Comparison of ENCODE assay signal across 27 mouse cellular contexts in the genomic region with DNA sequence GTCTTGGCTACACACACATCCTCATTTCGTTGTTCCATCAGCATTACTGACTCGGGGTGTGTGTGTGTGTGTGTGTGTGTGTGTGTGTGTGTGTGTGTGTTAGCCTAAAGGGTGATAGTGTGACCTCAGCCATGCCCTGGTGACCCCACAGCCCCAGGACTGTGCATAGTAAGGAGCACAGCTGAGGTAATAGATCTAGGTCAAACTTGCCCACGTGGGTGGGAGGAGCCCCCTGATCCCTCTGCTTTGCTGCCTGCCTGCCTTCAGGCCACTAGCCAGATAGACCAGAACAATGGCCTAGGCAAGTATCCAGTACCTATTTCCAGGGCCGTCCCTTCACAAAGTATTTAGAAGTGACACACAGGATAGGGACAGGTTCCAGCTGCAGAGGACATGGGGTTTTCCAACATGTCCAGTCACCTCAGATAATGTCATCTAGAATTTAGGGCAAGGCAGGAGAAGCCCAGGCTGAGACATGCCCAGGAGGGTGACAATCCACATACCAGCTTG.
DNase-seq lines count a peak whose midpoint lies in the region; TF ChIP-seq lines count a peak whose summit lies in the region.
"Had no signal": no experiment of that assay in that cellular context is flagged by ENCODE, and none has a peak within 500 bp of the region (broad histone marks: within the 10 kb centered on the region; RNA-seq: fewer than 3 reads in every experiment).

No protein-coding gene starts in this region.

- TF ChIP-seq EP300 in heart, adult 2 months (IDR thresholded peaks at IDR 0.05; ENCODE audit: insufficient read depth, low read depth, low read length), result 0 out of 2 replicates have a peak, but pooled peaks have one; percentile 20

- intact Hi-C loops in heart, adult 2 months (cut with DNase I), result loop anchor here (10.0 kb wide), 1 partner anchor 128 kb away; no protein-coding TSS in a partner anchor
- intact Hi-C loops in heart, postnatal 10 days (cut with DNase I), result no loop called here

- H3K79me2 ChIP-seq in heart, adult 2 months (replicated peaks; ENCODE audit: control insufficient read depth, insufficient read depth, low read length), result no peaks in the 10 kb centered on the region

- H3K4me1 ChIP-seq in heart, adult 2 months (ENCODE audit: control insufficient read depth, insufficient read depth, low read length), result no peaks in the 10 kb centered on the region; the same call in 1 of the 2 replicates
- peaks cover 32% of the 10 kb centered on the region for H3K4me1 ChIP-seq in heart, embryonic 10.5 days
- H3K4me1 ChIP-seq: megakaryocyte, embryonic 14.5 days; stomach, embryonic 15.5 days had no signal

- peak; percentile 33 to 68 for DNase-seq in heart, adult 2 months
- no peak for DNase-seq in heart, embryonic 10.5 days (ENCODE audit: low spot score)
- DNase-seq in Muller cell, postnatal 12 days (ENCODE audit: inconsistent ontology term), result peak; percentile 85
- peak; percentile 26 for DNase-seq in embryo, embryonic 9.5 days (ENCODE audit: extremely low spot score)
- peak; percentile 15 to 21 for DNase-seq in heart, postnatal 10 days
- DNase-seq in adrenal gland, postnatal 10 days, result no peak
- no peak for DNase-seq in layer of hippocampus, postnatal 14 days (ENCODE audit: low spot score in 2 of 2)
- DNase-seq: adrenal gland, adult 2 months; B cell, adult 2 months; cerebellum, adult 18-20 months; cerebellum, postnatal 14 days; forebrain, postnatal 0 days; gastrocnemius, postnatal 36 days; kidney, adult 2 months; kidney, postnatal 10 days; liver, embryonic 13.5 days; lung, adult 2 months; midbrain, embryonic 14.5 days; right cerebral cortex, adult 18-20 months; thymus, postnatal 36 days had no signal

- no peak overlapping the region for H3K27ac ChIP-seq in heart, adult 2 months
- no peak overlapping the region for H3K27ac ChIP-seq in heart, embryonic 10.5 days
- H3K27ac ChIP-seq: hindbrain, embryonic 14.5 days; limb, embryonic 12.5 days; liver, embryonic 13.5 days; stomach, embryonic 15.5 days had no signal

- H3K4me3 ChIP-seq in heart, adult 2 months, result no peak overlapping the region
- H3K4me3 ChIP-seq in heart, embryonic 10.5 days, result no peak overlapping the region
- H3K4me3 ChIP-seq: limb, embryonic 12.5 days; liver, embryonic 13.5 days; megakaryocyte, embryonic 14.5 days; myocyte; neural tube, embryonic 13.5 days; stomach, embryonic 15.5 days had no signal

- TF ChIP-seq POLR2A in heart, adult 2 months (IDR thresholded peaks at IDR 0.05; ENCODE audit: insufficient read depth, low read depth, low read length), result no peak

- H3K9ac ChIP-seq in heart, adult 2 months (ENCODE audit: low read depth, low read length), result no peak overlapping the region
- H3K9ac ChIP-seq: forebrain, postnatal 0 days; hindbrain, embryonic 14.5 days; limb, embryonic 12.5 days; liver, embryonic 13.5 days; neural tube, embryonic 13.5 days; stomach, embryonic 15.5 days had no signal

- no peaks in the 10 kb centered on the region for H3K36me3 ChIP-seq in heart, adult 2 months (ENCODE audit: control insufficient read depth, insufficient read depth, low read length)
- H3K36me3 ChIP-seq in heart, embryonic 10.5 days, result no peaks in the 10 kb centered on the region
- H3K36me3 ChIP-seq: G1E; limb, embryonic 12.5 days; liver, embryonic 13.5 days; neural tube, embryonic 13.5 days; stomach, embryonic 15.5 days had no signal

- H3K9me3 ChIP-seq in heart, embryonic 10.5 days, result no peaks in the 10 kb centered on the region
- H3K9me3 ChIP-seq: limb, embryonic 12.5 days; liver, embryonic 13.5 days; megakaryocyte, embryonic 14.5 days; neural tube, embryonic 13.5 days; stomach, embryonic 15.5 days had no signal

- no peaks in the 10 kb centered on the region for H3K27me3 ChIP-seq in heart, adult 2 months (ENCODE audit: control insufficient read depth, insufficient read depth, low read length)
- H3K27me3 ChIP-seq in heart, embryonic 10.5 days (ENCODE audit: insufficient read depth, poor library complexity, severe bottlenecking), result peaks cover 35% of the 10 kb centered on the region
- H3K27me3 ChIP-seq: limb, embryonic 12.5 days; liver, embryonic 13.5 days; stomach, embryonic 15.5 days had no signal

- no peak for TF ChIP-seq CTCF in heart, adult 2 months (IDR thresholded peaks at IDR 0.05)

- WGBS in heart, adult 2 months, result 34% methylated on average over 4 of the region's 4 CpGs
- 54% methylated on average over 4 of the region's 4 CpGs for WGBS in heart, embryonic 10.5 days

Comparison
In these comparisons a context has a peak if more than half of its experiments do, and no peak if none do; other contexts are left out.
1. DNase-seq: peak in heart, adult 2 months (2 of 2), Muller cell, postnatal 12 days (single experiment), embryo, embryonic 9.5 days (single experiment) and heart, postnatal 10 days (2 of 2); none in heart, embryonic 10.5 days (single experiment), adrenal gland, postnatal 10 days (single experiment) and layer of hippocampus, postnatal 14 days (0 of 2).